Mouse (Mus musculus) large intestine, adult 2 months (tissue): ENCODE data around the gene Robo1. TPM values are rescaled to one million over a fixed set of nuclear protein-coding genes. Genes with fewer than 3 reads are reported as not detected.

Source experiments
- DNase-seq: peaks from one replicate; pipeline ENCODE4 v3.0.0-alpha.2; 2012; ENCODE audit warnings: low read depth, low spot score
- WGBS: fragments of 180-500 bp; shearing (Covaris S2); methylation state at CpG from one replicate; pipeline ENCODE4 v1.1.7; 2018; 5-methylcytosine and 5-hydroxymethylcytosine counted together
- polyA plus RNA-seq: library from polyadenylated mRNA; depleted of rRNA; stranded (reverse); fragments of >200 nt; gene quantifications from 2 replicates; pipeline ENCODE4 v1.2.3, GENCODE M21; 2012

Gene Robo1
- polyA plus RNA-seq, 1 experiment: 0.56 TPM

DNA sequence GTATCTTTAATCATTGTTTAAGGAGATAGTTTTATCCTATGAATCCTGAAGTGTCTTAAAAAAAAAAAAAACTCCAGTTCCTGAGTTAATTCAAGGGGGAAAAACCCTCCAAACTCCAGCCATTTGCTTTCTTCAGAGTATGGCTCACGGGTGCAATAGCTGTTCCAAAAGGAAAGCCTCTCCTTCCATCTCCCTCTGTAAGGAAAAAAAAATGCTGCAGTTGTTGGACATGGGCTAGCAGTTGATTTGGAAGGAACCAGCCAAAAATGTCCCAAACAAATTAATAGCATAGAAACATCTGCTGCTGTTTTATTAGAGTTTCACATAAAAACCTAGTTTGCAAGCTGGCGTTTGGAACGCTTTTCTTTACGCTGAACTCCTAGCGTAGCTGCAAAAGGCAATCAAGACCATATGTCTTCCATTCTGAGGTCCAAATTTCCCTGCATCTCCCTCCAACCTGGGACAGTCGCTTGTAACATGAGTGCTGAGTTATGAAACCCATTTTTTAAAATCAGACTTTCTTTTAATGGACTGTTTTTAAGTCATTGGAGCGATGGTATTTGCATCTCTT lies 553.7 kb downstream of the Robo1 start:
- 75% methylated on average over 7 of the region's 7 CpGs for WGBS

GRCm38 (mm10) chr16:72866011-72866410 lies 557.9 kb downstream of the Robo1 start:
- WGBS: 73% methylated on average over 4 of the region's 4 CpGs
- DNase-seq: no peak

More for the DNA sequence above, 553.7 kb downstream of the Robo1 start:
- DNase-seq: no peak

- 83% methylated on average over 8 of the region's 8 CpGs for WGBS
- DNase-seq: no peak
Measured at GRCm38 (mm10) chr16:72874934-72875732, 567.0 kb downstream of the Robo1 start.

- WGBS: 28% methylated on average over 7 of the region's 7 CpGs
- DNase-seq: peak; percentile 18
Measured at GRCm38 (mm10) chr16:72888108-72888507, 580.0 kb downstream of the Robo1 start.

GRCm38 (mm10) chr16:72889401-72889800 lies 581.3 kb downstream of the Robo1 start:
- no peak for DNase-seq
- WGBS: 93% methylated on average over 9 of the region's 9 CpGs

DNA sequence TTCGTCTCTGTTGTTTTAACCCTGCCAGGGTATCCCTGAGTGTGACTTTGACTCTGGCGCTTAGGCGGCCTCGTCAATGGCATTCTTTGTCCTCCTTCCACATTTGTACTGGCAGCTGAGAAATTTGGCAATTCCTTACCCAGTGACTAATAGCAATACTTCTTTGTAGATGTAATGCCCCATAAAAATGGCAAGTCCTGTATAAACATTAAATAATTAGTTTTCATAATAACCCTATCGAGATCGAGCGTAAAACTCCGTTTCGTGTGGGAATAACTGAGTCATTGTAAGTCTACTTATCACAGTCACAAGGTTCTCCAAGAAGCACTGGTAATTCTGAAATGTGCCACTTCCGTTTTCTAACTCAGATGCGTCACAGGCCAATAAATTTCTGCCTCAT lies 589.0 kb downstream of the Robo1 start:
- WGBS: 71% methylated on average over 11 of the region's 11 CpGs
- no peak for DNase-seq

DNA sequence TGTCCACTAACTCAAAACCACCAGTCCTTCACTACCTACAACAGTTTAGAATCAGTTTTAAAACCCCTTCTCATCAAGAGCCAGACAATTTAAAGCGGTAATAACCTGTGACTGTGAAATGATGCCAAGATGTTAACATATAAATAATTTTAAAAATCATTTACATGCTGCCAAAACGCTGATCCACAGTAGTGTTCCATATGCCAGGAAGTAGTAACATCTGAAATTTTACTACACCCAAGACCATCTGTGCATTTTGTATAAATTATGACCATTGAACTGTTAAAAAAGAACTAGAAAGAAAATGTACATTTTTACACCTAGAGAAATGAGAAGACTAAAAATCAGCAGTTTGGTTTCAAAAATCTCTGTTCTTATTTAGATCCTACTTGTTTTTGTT lies 600.8 kb downstream of the Robo1 start:
- DNase-seq: no peak
- WGBS: 64% methylated on average over 2 of the region's 2 CpGs

GRCm38 (mm10) chr16:72913134-72913533 lies 605.0 kb downstream of the Robo1 start:
- DNase-seq: no peak
- 74% methylated on average over 5 of the region's 5 CpGs for WGBS

- DNase-seq: no peak
- 84% methylated on average over 4 of the region's 4 CpGs for WGBS
Measured at GRCm38 (mm10) chr16:72914068-72914630, 606.0 kb downstream of the Robo1 start.

DNA sequence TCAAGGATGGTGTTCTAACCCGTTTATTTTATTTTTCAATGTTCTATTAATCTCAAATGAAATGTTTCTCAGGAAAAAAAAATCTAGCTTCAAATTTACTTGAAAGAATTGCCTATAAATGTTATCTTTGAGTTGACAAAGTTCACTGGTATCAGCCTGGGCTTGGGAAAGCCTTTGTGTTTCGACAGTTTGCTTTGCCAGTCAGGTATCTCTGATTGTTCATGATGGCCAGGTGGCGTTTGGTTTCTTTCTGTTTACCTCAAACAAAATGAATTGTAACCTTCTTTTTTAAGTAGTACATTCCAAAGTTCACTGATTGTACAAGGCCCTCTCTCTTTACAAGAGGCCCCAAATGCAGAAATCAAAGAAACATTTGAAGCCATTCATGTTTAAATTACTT lies 611.9 kb downstream of the Robo1 start:
- no peak for DNase-seq
- WGBS: 30% methylated on average over 3 of the region's 3 CpGs

GRCm38 (mm10) chr16:72924423-72925224 lies 616.5 kb downstream of the Robo1 start:
- 6% methylated on average over 15 of the region's 15 CpGs for WGBS
- DNase-seq: peak; percentile 44

GRCm38 (mm10) chr16:72928525-72929122 lies 620.5 kb downstream of the Robo1 start:
- DNase-seq: no peak
- WGBS: 68% methylated on average over 6 of the region's 6 CpGs

DNA sequence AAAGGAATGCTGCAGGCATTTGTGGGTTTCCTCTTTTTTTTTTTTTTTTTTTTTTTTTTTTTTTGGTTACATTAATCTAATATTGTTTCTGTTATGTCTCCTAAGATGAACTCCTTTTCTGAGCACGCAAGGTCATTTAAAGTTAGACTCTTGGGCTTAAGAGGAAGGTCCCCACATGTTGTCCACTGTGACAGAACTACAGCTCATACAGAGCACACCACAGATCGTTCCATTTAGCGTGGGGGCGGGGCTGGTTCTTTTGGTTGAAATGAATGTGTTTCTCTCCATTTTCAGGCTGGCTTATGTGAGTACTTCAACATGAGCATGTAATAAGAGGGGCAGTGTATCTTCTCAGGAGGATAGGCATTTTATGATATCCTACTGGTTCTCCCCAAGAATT lies 622.8 kb downstream of the Robo1 start:
- no peak for DNase-seq
- 85% methylated on average over 4 of the region's 4 CpGs for WGBS

GRCm38 (mm10) chr16:72934908-72935307 lies 626.8 kb downstream of the Robo1 start:
- DNase-seq: no peak

GRCm38 (mm10) chr16:72937183-72937582 lies 629.1 kb downstream of the Robo1 start:
- WGBS: 52% methylated on average over 3 of the region's 3 CpGs
- no peak for DNase-seq

- DNase-seq: no peak
- 93% methylated on average over 3 of the region's 3 CpGs for WGBS
Measured at GRCm38 (mm10) chr16:72939862-72940261, 631.8 kb downstream of the Robo1 start.

DNA sequence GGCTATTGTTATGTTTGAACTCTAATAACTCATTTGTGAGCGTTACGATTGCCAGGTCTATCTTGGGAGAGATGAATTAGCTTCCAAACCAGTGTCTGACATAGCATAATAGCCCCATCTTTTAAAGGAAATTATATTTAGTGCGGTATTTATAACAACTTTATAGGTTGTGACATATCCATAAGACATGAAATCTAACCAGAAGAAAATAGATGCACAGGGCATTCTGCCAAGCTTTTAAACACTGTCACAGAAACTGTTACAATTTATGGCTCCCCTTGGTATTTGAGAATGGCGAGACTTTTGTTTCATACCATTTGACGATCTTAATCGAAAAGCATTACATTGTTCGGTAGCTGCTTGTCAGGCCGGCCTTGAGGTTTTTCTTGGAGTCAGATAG lies 632.7 kb downstream of the Robo1 start:
- WGBS: 72% methylated on average over 8 of the region's 8 CpGs
- no peak for DNase-seq

DNA sequence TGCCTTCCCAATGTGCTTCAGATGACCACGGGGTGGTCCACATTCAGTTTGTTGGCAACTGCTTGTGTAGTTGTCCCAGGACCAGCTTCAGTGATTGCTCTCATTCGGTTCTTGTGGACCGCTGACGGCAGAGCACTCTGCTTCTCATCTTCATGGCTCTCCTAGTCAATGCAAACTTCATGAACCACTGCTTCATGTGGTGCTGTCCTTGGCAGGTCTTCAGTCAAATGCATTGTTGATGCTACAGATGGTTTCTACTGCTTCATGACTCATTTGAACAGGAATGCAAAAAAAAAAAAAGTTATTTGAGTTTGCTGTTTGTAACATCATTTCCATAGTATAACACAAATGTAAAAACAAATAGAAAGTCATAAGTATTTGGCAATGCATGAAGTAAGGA lies 636.3 kb downstream of the Robo1 start:
- WGBS: 82% methylated on average over 4 of the region's 4 CpGs
- DNase-seq: no peak

GRCm38 (mm10) chr16:72951969-72952368 lies 643.9 kb downstream of the Robo1 start:
- 92% methylated on average over 6 of the region's 6 CpGs for WGBS

More at GRCm38 (mm10) chr16:72951969-72952368, 643.9 kb downstream of the Robo1 start:
- DNase-seq: no peak
